Mouse (Mus musculus) kidney, embryonic 15.5 days (tissue): ENCODE measurements at regions not wholly inside any gene's neighbourhood (a gene's known extent, or its start where the extent isn't known, plus 50 kb on each side); places are given as distances from the start of the nearest gene placed in this dataset.
"Not testable (repeated sequence)": the region's sequence is repeated elsewhere in the genome, so short reads cannot be mapped to it uniquely, and the experiment has no call there.

ENCODE experiments used
- ATAC-seq: fragments of 200-750 bp; cut with Nextera tagmentation; replicated peaks from 2 replicates; pipeline ENCODE4 v1.8.0; 2017; ENCODE audit warnings: moderate TSS enrichment; ENCODE audit not compliant: low FRiP score
- H3K27ac ChIP-seq: fragments of 300-500 bp; sonication (generic); 2 replicates; pipeline ENCODE4 v1.5.1; 2015; ENCODE audit warnings: mild to moderate bottlenecking, inconsistent platforms
- H3K27me3 ChIP-seq: fragments of 300-500 bp; sonication (generic); 2 replicates; pipeline ENCODE4 v1.6.1; 2015; ENCODE audit warnings: inconsistent platforms
- H3K36me3 ChIP-seq: fragments of 300-500 bp; sonication (generic); 2 replicates; pipeline ENCODE4 v1.6.1; 2015; ENCODE audit warnings: inconsistent platforms
- H3K4me1 ChIP-seq: fragments of 300-500 bp; sonication (generic); 2 replicates; pipeline ENCODE4 v1.6.1; 2015; ENCODE audit warnings: inconsistent platforms
- H3K4me2 ChIP-seq: fragments of 300-500 bp; sonication (generic); 2 replicates; pipeline ENCODE4 v1.6.1; 2015; ENCODE audit warnings: moderate library complexity, mild to moderate bottlenecking, inconsistent platforms
- H3K4me3 ChIP-seq: fragments of 300-500 bp; sonication (generic); replicated peaks from 2 replicates; pipeline ENCODE4 v1.5.1; 2015; ENCODE audit warnings: mild to moderate bottlenecking, inconsistent platforms
- H3K9ac ChIP-seq: fragments of 300-500 bp; sonication (generic); 2 replicates; pipeline ENCODE4 v1.6.1; 2015; ENCODE audit warnings: mild to moderate bottlenecking, inconsistent platforms
- H3K9me3 ChIP-seq: fragments of 300-500 bp; sonication (generic); replicated peaks from 2 replicates; pipeline ENCODE4 v1.6.1; 2016; ENCODE audit warnings: inconsistent platforms
- WGBS: fragments of 180-500 bp; shearing (Covaris S2); methylation state at CpG from one replicate; pipeline ENCODE4 v1.1.7; 2015; ENCODE audit warnings: mixed read lengths; 5-methylcytosine and 5-hydroxymethylcytosine counted together

GRCm38 (mm10) chr8:8850766-8851165 is 160.4 kb upstream of the Arglu1 start:
- ATAC-seq, result no peak
- no peaks in the 10 kb centered on the region for H3K36me3 ChIP-seq
- 32% methylated on average over 8 of the region's 8 CpGs for WGBS
- no peaks in the 10 kb centered on the region for H3K9me3 ChIP-seq
- H3K27me3 ChIP-seq, result peaks cover 16% of the 10 kb centered on the region
- H3K4me1 ChIP-seq, result peaks cover 14% of the 10 kb centered on the region
- no peak overlapping the region for H3K27ac ChIP-seq
- no peak overlapping the region for H3K4me3 ChIP-seq
- peak overlapping the region; percentile 12; the same call in 1 of the 2 replicates for H3K4me2 ChIP-seq
- H3K9ac ChIP-seq, result no peak overlapping the region

- WGBS, result 75% methylated on average over 10 of the region's 10 CpGs
- Histone ChIP-seq H3K27ac (no peak overlapping the region), H3K4me2 (no peak overlapping the region), H3K27me3 (peaks cover 11% of the 10 kb centered on the region), H3K36me3 (no peaks in the 10 kb centered on the region), H3K9me3 (no peaks in the 10 kb centered on the region), H3K9ac (no peak overlapping the region), H3K4me3 (no peak overlapping the region), H3K4me1 (peaks cover 6% of the 10 kb centered on the region)
- no peak for ATAC-seq
Measured at GRCm38 (mm10) chr8:8847579-8847978, 157.3 kb upstream of the Arglu1 start.

DNA sequence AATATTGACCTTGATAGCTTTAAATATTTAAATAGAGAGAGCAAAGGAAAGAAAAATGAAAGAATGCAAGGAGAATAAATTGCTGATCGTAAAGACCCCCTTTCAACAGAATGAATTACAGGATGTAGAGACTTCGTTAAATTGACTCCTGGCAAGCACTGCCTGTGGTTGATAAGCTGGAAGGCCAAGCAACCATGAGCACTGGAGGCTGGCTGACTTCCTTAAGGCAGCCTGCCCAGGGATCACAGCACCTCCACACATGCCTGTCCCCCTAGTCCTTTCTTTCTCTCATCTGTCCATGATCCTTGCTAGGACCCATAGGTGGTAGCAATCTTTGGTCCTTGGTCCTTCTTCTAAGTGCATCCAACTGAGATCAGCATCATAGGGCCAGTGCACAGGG is 152.0 kb upstream of the Arglu1 start:
- WGBS, result 43% methylated on average over 2 of the region's 2 CpGs
- no peaks in the 10 kb centered on the region for H3K27me3 ChIP-seq
- H3K4me1 ChIP-seq, result peaks cover 10% of the 10 kb centered on the region; the same call in 1 of the 2 replicates
- H3K9ac ChIP-seq, result no peak overlapping the region
- H3K36me3 ChIP-seq, result no peaks in the 10 kb centered on the region
- H3K4me2 ChIP-seq, result no peak overlapping the region
- H3K9me3 ChIP-seq, result no peaks in the 10 kb centered on the region
- H3K27ac ChIP-seq, result no peak overlapping the region
- no peak overlapping the region for H3K4me3 ChIP-seq
- ATAC-seq, result no peak

DNA sequence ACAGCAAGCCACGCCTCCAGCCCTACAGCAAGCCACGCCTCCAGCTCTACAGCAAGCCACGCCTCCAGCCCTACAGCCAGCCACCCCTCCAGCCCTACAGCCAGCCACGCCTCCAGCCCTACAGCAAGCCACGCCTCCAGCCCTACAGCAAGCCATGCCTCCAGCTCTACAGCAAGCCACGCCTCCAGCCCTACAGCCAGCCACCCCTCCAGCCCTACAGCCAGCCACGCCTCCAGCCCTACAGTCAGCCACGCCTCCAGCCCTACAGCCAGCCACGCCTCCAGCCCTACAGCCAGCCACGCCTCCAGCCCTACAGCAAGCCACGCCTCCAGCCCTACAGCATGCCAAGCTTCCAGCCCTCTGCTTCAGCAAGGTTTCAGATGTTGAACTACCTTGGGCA is 145.8 kb upstream of the Arglu1 start:
- WGBS, result 83% methylated on average over 11 of the region's 11 CpGs
- not testable (repeated sequence) for ATAC-seq, H3K27ac ChIP-seq, H3K27me3 ChIP-seq, H3K36me3 ChIP-seq, H3K4me1 ChIP-seq, H3K4me2 ChIP-seq, H3K9ac ChIP-seq, H3K4me3 ChIP-seq, H3K9me3 ChIP-seq

GRCm38 (mm10) chr8:8831306-8831705 is 141.0 kb upstream of the Arglu1 start:
- H3K4me2 ChIP-seq, result no peak overlapping the region
- H3K4me1 ChIP-seq, result peaks cover 12% of the 10 kb centered on the region
- 79% methylated on average over 6 of the region's 6 CpGs for WGBS
- no peaks in the 10 kb centered on the region for H3K27me3 ChIP-seq
- no peak for ATAC-seq
- no peak overlapping the region for H3K4me3 ChIP-seq
- H3K36me3 ChIP-seq, result no peaks in the 10 kb centered on the region
- no peaks in the 10 kb centered on the region for H3K9me3 ChIP-seq
- H3K9ac ChIP-seq, result no peak overlapping the region
- no peak overlapping the region for H3K27ac ChIP-seq

DNA sequence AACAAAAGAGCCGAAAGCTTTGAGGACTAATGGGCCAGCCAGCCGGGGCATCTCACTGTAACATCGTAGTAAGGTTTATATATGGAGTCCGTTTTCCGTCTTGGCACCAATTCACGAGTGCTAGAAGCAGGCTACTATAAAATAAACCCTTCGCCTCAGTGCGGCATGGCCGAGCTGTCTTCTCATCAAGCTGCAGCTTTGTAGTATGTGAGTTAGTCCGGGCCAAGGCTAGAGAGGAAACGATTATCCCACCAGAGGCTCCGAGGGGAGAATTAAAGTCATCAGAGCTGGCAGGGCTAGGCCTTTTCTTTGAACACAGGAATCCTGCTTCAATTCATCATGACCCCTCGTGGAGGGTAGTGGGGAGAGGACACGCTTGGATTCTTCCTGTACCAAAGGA is 138.9 kb upstream of the Arglu1 start:
- Histone ChIP-seq H3K4me1 (peaks cover 12% of the 10 kb centered on the region), H3K27ac (peak overlapping the region; percentile 38), H3K4me3 (no peak overlapping the region), H3K27me3 (no peaks in the 10 kb centered on the region), H3K9me3 (no peaks in the 10 kb centered on the region), H3K9ac (no peak overlapping the region), H3K36me3 (no peaks in the 10 kb centered on the region), H3K4me2 (peak overlapping the region; percentile 20)
- WGBS, result 19% methylated on average over 14 of the region's 14 CpGs
- ATAC-seq, result no peak; the same call in 1 of the 2 replicates

- Histone ChIP-seq H3K27me3 (no peaks in the 10 kb centered on the region), H3K4me2 (no peak overlapping the region), H3K4me1 (peaks cover 12% of the 10 kb centered on the region), H3K4me3 (no peak overlapping the region), H3K9me3 (no peaks in the 10 kb centered on the region), H3K36me3 (no peaks in the 10 kb centered on the region), H3K9ac (no peak overlapping the region), H3K27ac (no peak overlapping the region)
- ATAC-seq, result no peak
- WGBS, result 82% methylated on average over 7 of the region's 7 CpGs
Measured at GRCm38 (mm10) chr8:8827555-8827954, 137.2 kb upstream of the Arglu1 start.

- no peak overlapping the region for H3K27ac ChIP-seq
- no peaks in the 10 kb centered on the region for H3K27me3 ChIP-seq
- no peak for ATAC-seq
- no peaks in the 10 kb centered on the region for H3K36me3 ChIP-seq
- H3K4me3 ChIP-seq, result no peak overlapping the region
- no peak overlapping the region for H3K4me2 ChIP-seq
- H3K4me1 ChIP-seq, result peaks cover 12% of the 10 kb centered on the region
- H3K9ac ChIP-seq, result no peak overlapping the region
- WGBS, result 70% methylated on average over 9 of the region's 9 CpGs
- H3K9me3 ChIP-seq, result no peaks in the 10 kb centered on the region
Measured at GRCm38 (mm10) chr8:8826801-8827200, 136.5 kb upstream of the Arglu1 start.

DNA sequence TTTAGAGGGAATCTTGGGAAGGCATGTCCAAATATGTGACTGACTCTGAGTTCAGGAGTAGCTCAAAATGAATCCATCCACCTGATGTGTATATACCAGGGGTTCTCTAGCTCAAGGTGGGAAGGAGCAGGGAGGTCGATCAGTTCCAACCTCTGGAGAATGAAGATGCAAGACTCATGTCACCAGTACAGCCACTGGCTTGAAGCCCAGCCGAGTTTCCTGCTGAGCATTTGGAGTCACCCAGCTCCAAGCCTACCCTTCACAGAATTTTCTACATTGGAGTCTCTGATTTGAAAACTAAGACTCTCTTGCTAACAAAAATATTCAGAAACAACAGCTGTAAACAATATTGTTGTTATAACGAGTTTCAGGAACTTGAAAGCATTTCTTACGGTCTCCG is 134.6 kb upstream of the Arglu1 start:
- Histone ChIP-seq H3K4me2 (no peak overlapping the region), H3K4me1 (peaks cover 11% of the 10 kb centered on the region), H3K4me3 (no peak overlapping the region), H3K36me3 (no peaks in the 10 kb centered on the region), H3K27ac (no peak overlapping the region), H3K9ac (no peak overlapping the region), H3K27me3 (no peaks in the 10 kb centered on the region), H3K9me3 (no peaks in the 10 kb centered on the region)
- ATAC-seq, result no peak
- 76% methylated on average over 5 of the region's 5 CpGs for WGBS

DNA sequence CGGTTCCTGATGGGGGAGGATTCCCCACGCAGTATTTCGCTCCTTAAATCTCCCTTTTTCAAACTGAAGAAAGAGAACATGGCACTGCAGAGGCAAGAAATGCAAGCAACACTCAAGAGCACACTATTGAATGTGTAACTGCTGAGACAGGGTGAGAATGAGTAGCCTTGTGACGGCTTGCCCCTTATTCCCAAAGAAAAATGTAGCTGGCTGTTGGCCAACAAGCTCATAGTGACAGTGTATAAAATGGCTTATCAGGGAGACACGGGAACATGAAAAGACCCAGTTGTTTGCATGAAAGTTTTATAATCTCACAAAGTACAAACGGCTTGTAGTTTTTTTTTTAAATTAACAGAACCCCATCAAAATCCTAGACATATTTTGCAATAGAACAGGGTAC is 130.8 kb upstream of the Arglu1 start:
- H3K36me3 ChIP-seq, result no peaks in the 10 kb centered on the region
- 65% methylated on average over 6 of the region's 6 CpGs for WGBS
- H3K4me1 ChIP-seq, result 0 out of 2 replicates have a peak, but pooled peaks cover 3% of the 10 kb centered on the region
- no peak overlapping the region for H3K4me2 ChIP-seq
- no peak overlapping the region for H3K27ac ChIP-seq
- no peaks in the 10 kb centered on the region for H3K9me3 ChIP-seq
- no peak overlapping the region for H3K4me3 ChIP-seq
- no peaks in the 10 kb centered on the region for H3K27me3 ChIP-seq
- no peak for ATAC-seq
- H3K9ac ChIP-seq, result no peak overlapping the region

DNA sequence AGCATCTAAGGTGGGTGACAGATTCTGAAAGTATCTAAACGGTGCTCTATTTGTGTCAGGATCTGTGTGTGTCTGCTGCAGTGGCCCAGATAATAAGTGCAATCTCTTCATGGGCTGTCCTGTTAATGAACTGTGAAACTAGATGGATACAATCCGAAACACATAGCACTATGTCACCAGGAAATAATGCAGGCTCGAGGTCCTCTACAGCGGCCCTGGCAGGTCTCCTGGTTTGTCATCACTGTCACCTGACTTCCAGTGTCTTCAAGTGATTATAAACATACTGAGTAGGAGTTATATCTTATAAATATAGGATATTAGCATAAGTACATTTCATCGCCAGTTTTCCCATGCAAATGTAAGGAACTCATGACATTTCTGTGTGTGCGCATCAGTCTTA is 130.3 kb upstream of the Arglu1 start:
- 70% methylated on average over 6 of the region's 6 CpGs for WGBS
- H3K27me3 ChIP-seq, result no peaks in the 10 kb centered on the region

GRCm38 (mm10) chr8:8819233-8819931 is 129.1 kb upstream of the Arglu1 start:
- Histone ChIP-seq H3K27me3 (no peaks in the 10 kb centered on the region), H3K4me2 (no peak overlapping the region), H3K36me3 (no peaks in the 10 kb centered on the region), H3K4me1 (0 out of 2 replicates have a peak, but pooled peaks cover 3% of the 10 kb centered on the region), H3K4me3 (no peak overlapping the region), H3K27ac (peak overlapping the region; percentile 32; the same call in 1 of the 2 replicates), H3K9ac (no peak overlapping the region), H3K9me3 (no peaks in the 10 kb centered on the region)
- ATAC-seq, result peak; percentile 47; the same call in 1 of the 2 replicates
- WGBS, result 71% methylated on average over 9 of the region's 9 CpGs

More for the DNA sequence above, 130.3 kb upstream of the Arglu1 start:
- no peak overlapping the region for H3K4me3 ChIP-seq
- no peak overlapping the region for H3K27ac ChIP-seq
- H3K9me3 ChIP-seq, result no peaks in the 10 kb centered on the region
- H3K4me2 ChIP-seq, result no peak overlapping the region
- no peak overlapping the region for H3K9ac ChIP-seq
- H3K36me3 ChIP-seq, result no peaks in the 10 kb centered on the region
- no peak for ATAC-seq
- 0 out of 2 replicates have a peak, but pooled peaks cover 3% of the 10 kb centered on the region for H3K4me1 ChIP-seq

- Histone ChIP-seq H3K36me3 (no peaks in the 10 kb centered on the region), H3K4me3 (no peak overlapping the region), H3K4me1 (peaks cover 14% of the 10 kb centered on the region), H3K4me2 (no peak overlapping the region), H3K9me3 (no peaks in the 10 kb centered on the region), H3K27ac (no peak overlapping the region), H3K9ac (no peak overlapping the region), H3K27me3 (peaks cover 20% of the 10 kb centered on the region)
- no peak for ATAC-seq
- 97% methylated on average over 5 of the region's 5 CpGs for WGBS
Measured at GRCm38 (mm10) chr8:8812807-8813167, 122.5 kb upstream of the Arglu1 start.
